Mouse (Mus musculus): ENCODE measurements around the gene Gap43.
A peak's percentile ranks its signal among the peaks of the same experiment; 100 is the strongest.
"Not testable (repeated sequence)": the region's sequence is repeated elsewhere in the genome, so short reads cannot be mapped to it uniquely, and the experiment has no call there.

Gene Gap43

GRCm38 (mm10) chr16:42340021-42340768, at the start of gene Gap43:
TSS of gene Gap43 (minus strand) at chr16:42340651.
- DNase-seq: no peak

GRCm38 (mm10) chr16:42381328-42381838, 40.9 kb upstream of the Gap43 start:
- DNase-seq: no peak

- no peak for DNase-seq
Observed at GRCm38 (mm10) chr16:42380641-42381040, 40.2 kb upstream of the Gap43 start.

- DNase-seq: no peak
Observed at GRCm38 (mm10) chr16:42370148-42370547, 29.7 kb upstream of the Gap43 start.

GRCm38 (mm10) chr16:42369346-42369745, 28.9 kb upstream of the Gap43 start:
- DNase-seq: no peak

- no peak for DNase-seq
Observed at GRCm38 (mm10) chr16:42360061-42360460, 19.6 kb upstream of the Gap43 start.

GRCm38 (mm10) chr16:42358058-42358457, 17.6 kb upstream of the Gap43 start:
- DNase-seq: no peak

- no peak for DNase-seq
Observed at GRCm38 (mm10) chr16:42350076-42350475, 9.6 kb upstream of the Gap43 start.

GRCm38 (mm10) chr16:42340865-42341264, 414 bp upstream of the Gap43 start:
- not testable (repeated sequence) for DNase-seq

- no peak for DNase-seq
Observed at GRCm38 (mm10) chr16:42339512-42339911, 939 bp downstream of the Gap43 start.

GRCm38 (mm10) chr16:42338987-42339386, 1.5 kb downstream of the Gap43 start:
- no peak for DNase-seq

- no peak for DNase-seq
Observed at GRCm38 (mm10) chr16:42338342-42338741, 2.1 kb downstream of the Gap43 start.

- no peak for DNase-seq
Observed at GRCm38 (mm10) chr16:42337663-42338062, 2.8 kb downstream of the Gap43 start.

- DNase-seq: no peak
Observed at GRCm38 (mm10) chr16:42336610-42337009, 3.8 kb downstream of the Gap43 start.

- no peak for DNase-seq
Observed at GRCm38 (mm10) chr16:42332321-42332720, 8.1 kb downstream of the Gap43 start.

- DNase-seq: no peak
Observed at GRCm38 (mm10) chr16:42326191-42326590, 14.3 kb downstream of the Gap43 start.

- no peak for DNase-seq
Observed at GRCm38 (mm10) chr16:42325536-42325935, 14.9 kb downstream of the Gap43 start.

- DNase-seq: no peak
Observed at GRCm38 (mm10) chr16:42319831-42320230, 20.6 kb downstream of the Gap43 start.

- no peak for DNase-seq
Observed at GRCm38 (mm10) chr16:42319365-42319764, 21.1 kb downstream of the Gap43 start.

GRCm38 (mm10) chr16:42312125-42312524, 28.3 kb downstream of the Gap43 start:
- DNase-seq: no peak

GRCm38 (mm10) chr16:42308761-42309160, 31.7 kb downstream of the Gap43 start:
- DNase-seq: no peak

GRCm38 (mm10) chr16:42305934-42306701, 34.3 kb downstream of the Gap43 start:
- peak; percentile 5 to 14 for DNase-seq

GRCm38 (mm10) chr16:42303461-42303860, 37.0 kb downstream of the Gap43 start:
- no peak for DNase-seq

- DNase-seq: no peak
Observed at GRCm38 (mm10) chr16:42294481-42294880, 46.0 kb downstream of the Gap43 start.
